Mouse (Mus musculus): ENCODE measurements at regions not wholly inside any gene's neighbourhood (a gene's known extent, or its start where the extent isn't known, plus 50 kb on each side); places are given as distances from the start of the nearest gene placed in this dataset.

DNA sequence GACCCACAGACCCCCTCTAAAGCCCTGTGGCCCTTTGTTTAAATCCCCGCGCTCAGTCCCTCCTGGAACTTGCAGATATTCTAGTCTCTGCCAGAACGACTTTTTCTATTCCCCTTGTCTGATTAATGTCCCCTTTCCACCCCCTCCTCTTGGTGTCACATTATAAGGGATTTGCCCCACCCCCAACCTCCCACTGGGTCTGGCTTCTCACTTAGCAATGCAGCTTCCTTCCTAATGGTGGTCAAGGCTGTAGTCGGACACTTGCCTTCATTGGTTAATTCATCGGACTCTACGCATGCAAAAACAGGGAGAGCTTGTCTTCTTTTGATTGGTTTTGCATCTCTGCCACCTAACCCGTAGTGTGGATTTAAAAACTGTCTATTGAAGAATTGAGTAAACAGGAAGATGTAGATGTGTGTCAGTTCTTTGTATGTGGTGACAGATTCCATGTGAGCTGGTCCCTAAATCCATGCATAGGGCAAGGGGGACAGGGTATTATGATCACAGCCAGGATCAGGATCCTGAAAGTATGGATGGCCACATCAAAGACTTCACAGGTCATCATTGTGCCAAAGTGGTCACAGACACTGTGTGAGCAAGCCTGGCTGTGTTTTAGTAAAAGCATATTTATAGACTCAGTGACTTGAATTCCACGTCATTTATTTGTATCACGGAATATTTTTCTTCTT is 908.3 kb upstream of the Lrrc6 start:
- no peak overlapping the region for H3ac ChIP-seq (ENCODE audit: control insufficient read depth, insufficient read length, low read depth)
- H3K27me3 ChIP-seq (ENCODE audit: control insufficient read depth, insufficient read depth, insufficient read length), result no peaks in the 10 kb centered on the region
- TF ChIP-seq MYOG (IDR thresholded peaks at IDR 0.05; ENCODE audit: control insufficient read depth, extremely low read depth, insufficient read length) (no peak), FOSL1 (IDR thresholded peaks at IDR 0.05; ENCODE audit: insufficient read depth, low read length, poor library complexity, severe bottlenecking) (no peak), CEBPB (IDR thresholded peaks at IDR 0.05; ENCODE audit: low read depth) (no peak), CTCF (IDR thresholded peaks at IDR 0.05; ENCODE audit: control insufficient read depth, insufficient read depth, insufficient read length) (no peak), MYOD1 (IDR thresholded peaks at IDR 0.05; ENCODE audit: control insufficient read depth, insufficient read length, low read depth) (no peak), MAX (IDR thresholded peaks at IDR 0.05) (no peak), USF1 (IDR thresholded peaks at IDR 0.05; ENCODE audit: low read depth) (no peak)
- no peaks in the 10 kb centered on the region for H3K79me2 ChIP-seq (ENCODE audit: control insufficient read depth, insufficient read depth)
- no peak overlapping the region for H3K4me3 ChIP-seq (ENCODE audit: insufficient read depth, poor library complexity, severe bottlenecking)
- no peaks in the 10 kb centered on the region for H3K36me3 ChIP-seq (ENCODE audit: control insufficient read depth, insufficient read depth)
- no peaks in the 10 kb centered on the region for H3K79me3 ChIP-seq (ENCODE audit: low read depth)

DNA sequence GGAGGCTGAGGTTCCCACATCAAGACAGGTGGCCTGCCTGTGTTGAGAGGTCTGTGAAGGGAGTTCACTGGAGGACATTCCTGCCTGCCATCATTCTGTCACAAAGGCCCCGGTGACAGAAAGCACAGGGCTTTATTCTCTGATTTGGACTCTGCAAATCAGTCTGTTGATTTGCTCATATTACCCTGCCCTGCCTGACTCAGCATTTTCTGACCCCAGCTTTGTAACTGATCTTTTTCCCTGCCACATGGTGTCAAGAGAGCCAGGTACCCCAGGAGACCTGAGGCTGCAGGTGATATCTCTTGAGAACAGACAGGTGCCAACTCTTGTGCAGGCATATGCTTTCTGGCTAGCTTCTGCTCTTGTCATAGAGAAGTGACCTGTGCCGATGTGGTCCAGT is 906.5 kb upstream of the Lrrc6 start:
- TF ChIP-seq USF1 (IDR thresholded peaks at IDR 0.05; ENCODE audit: low read depth) (no peak), MYOG (IDR thresholded peaks at IDR 0.05; ENCODE audit: control insufficient read depth, extremely low read depth, insufficient read length) (no peak), CEBPB (IDR thresholded peaks at IDR 0.05; ENCODE audit: low read depth) (no peak), FOSL1 (IDR thresholded peaks at IDR 0.05; ENCODE audit: insufficient read depth, low read length, poor library complexity, severe bottlenecking) (no peak), CTCF (IDR thresholded peaks at IDR 0.05; ENCODE audit: control insufficient read depth, insufficient read depth, insufficient read length) (no peak), MYOD1 (IDR thresholded peaks at IDR 0.05; ENCODE audit: control insufficient read depth, insufficient read length, low read depth) (no peak), MAX (IDR thresholded peaks at IDR 0.05) (no peak)
- H3ac ChIP-seq (ENCODE audit: control insufficient read depth, insufficient read length, low read depth), result no peak overlapping the region
- no peaks in the 10 kb centered on the region for H3K27me3 ChIP-seq (ENCODE audit: control insufficient read depth, insufficient read depth, insufficient read length)
- no peak overlapping the region for H3K4me3 ChIP-seq (ENCODE audit: insufficient read depth, poor library complexity, severe bottlenecking)
- H3K36me3 ChIP-seq (ENCODE audit: control insufficient read depth, insufficient read depth), result no peaks in the 10 kb centered on the region
- no peaks in the 10 kb centered on the region for H3K79me2 ChIP-seq (ENCODE audit: control insufficient read depth, insufficient read depth)
- no peaks in the 10 kb centered on the region for H3K79me3 ChIP-seq (ENCODE audit: low read depth)

DNA sequence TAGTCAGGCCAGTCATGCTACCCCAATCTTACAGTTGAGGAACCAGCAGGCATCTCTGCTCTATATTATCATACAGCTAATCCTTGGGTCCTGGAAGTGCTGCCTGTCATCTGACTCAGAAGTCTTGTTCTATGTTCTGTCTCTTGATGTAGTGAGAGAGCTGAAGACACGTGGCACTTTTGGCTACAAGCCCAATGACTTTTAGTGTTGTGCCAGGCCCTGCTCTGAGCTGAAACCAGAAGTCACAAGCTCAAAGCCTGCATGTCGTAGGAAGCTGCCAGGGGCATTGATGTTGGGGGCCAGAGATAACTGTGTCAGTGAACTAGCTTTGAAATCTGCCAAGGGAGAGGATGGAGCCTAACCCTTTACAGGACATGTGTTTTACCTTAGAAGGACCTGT is 904.8 kb upstream of the Lrrc6 start:
- H3ac ChIP-seq (ENCODE audit: control insufficient read depth, insufficient read length, low read depth), result no peak overlapping the region
- H3K36me3 ChIP-seq (ENCODE audit: control insufficient read depth, insufficient read depth), result no peaks in the 10 kb centered on the region
- H3K79me3 ChIP-seq (ENCODE audit: low read depth), result no peaks in the 10 kb centered on the region
- no peaks in the 10 kb centered on the region for H3K27me3 ChIP-seq (ENCODE audit: control insufficient read depth, insufficient read depth, insufficient read length)
- no peak overlapping the region for H3K4me3 ChIP-seq (ENCODE audit: insufficient read depth, poor library complexity, severe bottlenecking)
- TF ChIP-seq MYOG (IDR thresholded peaks at IDR 0.05; ENCODE audit: control insufficient read depth, extremely low read depth, insufficient read length), result no peak
- peak; percentile 83 for TF ChIP-seq USF1 (IDR thresholded peaks at IDR 0.05; ENCODE audit: low read depth)
- TF ChIP-seq MAX (IDR thresholded peaks at IDR 0.05), result peak; percentile 32
- no peak for TF ChIP-seq CEBPB (IDR thresholded peaks at IDR 0.05; ENCODE audit: low read depth)
- no peak for TF ChIP-seq CTCF (IDR thresholded peaks at IDR 0.05; ENCODE audit: control insufficient read depth, insufficient read depth, insufficient read length)
- TF ChIP-seq MYOD1 (IDR thresholded peaks at IDR 0.05; ENCODE audit: control insufficient read depth, insufficient read length, low read depth), result no peak
- TF ChIP-seq FOSL1 (IDR thresholded peaks at IDR 0.05; ENCODE audit: insufficient read depth, low read length, poor library complexity, severe bottlenecking), result no peak
- no peaks in the 10 kb centered on the region for H3K79me2 ChIP-seq (ENCODE audit: control insufficient read depth, insufficient read depth)

DNA sequence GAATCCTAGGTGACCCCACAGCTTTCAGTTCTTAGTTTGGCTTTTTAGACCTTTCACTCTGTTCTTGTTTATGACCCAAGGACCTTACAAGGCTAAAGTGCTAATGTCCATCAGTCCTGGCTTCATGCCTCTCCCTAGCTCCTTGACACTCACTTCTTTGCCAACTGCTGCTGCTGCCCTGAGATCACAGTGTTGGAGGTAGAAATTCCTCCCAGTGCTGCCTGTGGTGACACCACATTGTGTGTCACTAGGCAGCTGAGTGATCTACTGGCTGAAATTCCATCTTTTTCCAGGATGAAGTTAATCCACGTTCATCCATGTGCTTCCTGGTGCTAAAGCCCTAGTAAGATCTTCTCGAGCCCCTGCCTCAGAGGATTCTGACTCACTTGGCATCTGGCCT is 904.3 kb upstream of the Lrrc6 start:
- Histone ChIP-seq H3K79me2 (ENCODE audit: control insufficient read depth, insufficient read depth) (no peaks in the 10 kb centered on the region), H3K4me3 (ENCODE audit: insufficient read depth, poor library complexity, severe bottlenecking) (no peak overlapping the region), H3K79me3 (ENCODE audit: low read depth) (no peaks in the 10 kb centered on the region), H3K36me3 (ENCODE audit: control insufficient read depth, insufficient read depth) (no peaks in the 10 kb centered on the region), H3ac (ENCODE audit: control insufficient read depth, insufficient read length, low read depth) (no peak overlapping the region), H3K27me3 (ENCODE audit: control insufficient read depth, insufficient read depth, insufficient read length) (no peaks in the 10 kb centered on the region)
- no peak for TF ChIP-seq CTCF (IDR thresholded peaks at IDR 0.05; ENCODE audit: control insufficient read depth, insufficient read depth, insufficient read length)
- no peak for TF ChIP-seq USF1 (IDR thresholded peaks at IDR 0.05; ENCODE audit: low read depth)
- no peak for TF ChIP-seq FOSL1 (IDR thresholded peaks at IDR 0.05; ENCODE audit: insufficient read depth, low read length, poor library complexity, severe bottlenecking)
- TF ChIP-seq MYOD1 (IDR thresholded peaks at IDR 0.05; ENCODE audit: control insufficient read depth, insufficient read length, low read depth), result peak; percentile 25

DNA sequence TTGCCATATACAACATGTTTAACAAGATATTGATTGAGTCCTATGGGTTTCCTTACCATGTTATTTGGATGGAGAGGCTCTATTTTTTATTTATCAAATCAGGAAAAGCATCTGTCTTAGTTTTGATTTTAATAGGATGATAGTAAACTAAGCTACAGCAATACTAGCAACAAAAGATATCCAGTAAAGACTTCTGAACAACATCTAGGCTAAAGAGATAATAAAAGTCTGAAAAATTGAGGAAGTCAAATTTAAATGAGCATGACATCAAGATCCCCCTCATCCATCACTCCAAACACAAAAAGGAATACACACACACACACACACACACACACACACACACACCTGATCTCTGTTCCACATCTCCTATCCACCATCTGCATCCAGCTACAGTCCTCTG is 901.6 kb upstream of the Lrrc6 start:
- Histone ChIP-seq H3K27me3 (ENCODE audit: control insufficient read depth, insufficient read depth, insufficient read length) (no peaks in the 10 kb centered on the region), H3K36me3 (ENCODE audit: control insufficient read depth, insufficient read depth) (no peaks in the 10 kb centered on the region), H3K79me3 (ENCODE audit: low read depth) (no peaks in the 10 kb centered on the region), H3K4me3 (ENCODE audit: insufficient read depth, poor library complexity, severe bottlenecking) (no peak overlapping the region), H3ac (ENCODE audit: control insufficient read depth, insufficient read length, low read depth) (no peak overlapping the region), H3K79me2 (ENCODE audit: control insufficient read depth, insufficient read depth) (no peaks in the 10 kb centered on the region)
- no peak for TF ChIP-seq CTCF (IDR thresholded peaks at IDR 0.05; ENCODE audit: control insufficient read depth, insufficient read depth, insufficient read length)
- TF ChIP-seq MYOG (IDR thresholded peaks at IDR 0.05; ENCODE audit: control insufficient read depth, extremely low read depth, insufficient read length), result no peak
- no peak for TF ChIP-seq FOSL1 (IDR thresholded peaks at IDR 0.05; ENCODE audit: insufficient read depth, low read length, poor library complexity, severe bottlenecking)
- TF ChIP-seq USF1 (IDR thresholded peaks at IDR 0.05; ENCODE audit: low read depth), result no peak
- TF ChIP-seq MAX (IDR thresholded peaks at IDR 0.05), result no peak
- no peak for TF ChIP-seq MYOD1 (IDR thresholded peaks at IDR 0.05; ENCODE audit: control insufficient read depth, insufficient read length, low read depth)
- no peak for TF ChIP-seq CEBPB (IDR thresholded peaks at IDR 0.05; ENCODE audit: low read depth)

DNA sequence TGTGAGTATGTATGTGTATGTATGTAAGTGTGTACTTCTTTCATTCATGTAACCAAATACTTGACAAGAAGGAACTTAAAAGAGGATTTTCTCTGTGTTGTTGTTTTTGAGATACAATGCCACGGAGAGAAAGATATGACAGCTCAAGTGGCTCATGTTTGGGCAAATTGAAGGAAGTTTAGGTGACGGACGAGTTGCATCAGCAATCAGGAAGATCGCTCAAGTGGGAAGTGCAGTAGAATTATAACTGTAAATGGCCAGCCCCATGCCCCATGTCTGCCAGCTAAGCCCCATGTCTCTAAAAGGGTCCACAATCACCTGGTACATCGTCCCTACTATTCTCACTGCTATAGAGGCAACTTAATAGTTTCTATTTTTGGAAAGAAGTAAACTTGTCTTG is 896.6 kb upstream of the Lrrc6 start:
- Histone ChIP-seq H3K79me3 (ENCODE audit: low read depth) (no peaks in the 10 kb centered on the region), H3K79me2 (ENCODE audit: control insufficient read depth, insufficient read depth) (no peaks in the 10 kb centered on the region), H3ac (ENCODE audit: control insufficient read depth, insufficient read length, low read depth) (no peak overlapping the region), H3K27me3 (ENCODE audit: control insufficient read depth, insufficient read depth, insufficient read length) (no peaks in the 10 kb centered on the region), H3K36me3 (ENCODE audit: control insufficient read depth, insufficient read depth) (no peaks in the 10 kb centered on the region), H3K4me3 (ENCODE audit: insufficient read depth, poor library complexity, severe bottlenecking) (no peak overlapping the region)
- TF ChIP-seq CEBPB (IDR thresholded peaks at IDR 0.05; ENCODE audit: low read depth) (no peak), MYOD1 (IDR thresholded peaks at IDR 0.05; ENCODE audit: control insufficient read depth, insufficient read length, low read depth) (no peak), CTCF (IDR thresholded peaks at IDR 0.05; ENCODE audit: control insufficient read depth, insufficient read depth, insufficient read length) (no peak), FOSL1 (IDR thresholded peaks at IDR 0.05; ENCODE audit: insufficient read depth, low read length, poor library complexity, severe bottlenecking) (no peak), MAX (IDR thresholded peaks at IDR 0.05) (no peak), MYOG (IDR thresholded peaks at IDR 0.05; ENCODE audit: control insufficient read depth, extremely low read depth, insufficient read length) (no peak), USF1 (IDR thresholded peaks at IDR 0.05; ENCODE audit: low read depth) (no peak)
